Mouse (Mus musculus): ENCODE measurements around the gene Grxcr1.
A peak's percentile ranks its signal among the peaks of the same experiment; 100 is the strongest.

Gene Grxcr1

DNA sequence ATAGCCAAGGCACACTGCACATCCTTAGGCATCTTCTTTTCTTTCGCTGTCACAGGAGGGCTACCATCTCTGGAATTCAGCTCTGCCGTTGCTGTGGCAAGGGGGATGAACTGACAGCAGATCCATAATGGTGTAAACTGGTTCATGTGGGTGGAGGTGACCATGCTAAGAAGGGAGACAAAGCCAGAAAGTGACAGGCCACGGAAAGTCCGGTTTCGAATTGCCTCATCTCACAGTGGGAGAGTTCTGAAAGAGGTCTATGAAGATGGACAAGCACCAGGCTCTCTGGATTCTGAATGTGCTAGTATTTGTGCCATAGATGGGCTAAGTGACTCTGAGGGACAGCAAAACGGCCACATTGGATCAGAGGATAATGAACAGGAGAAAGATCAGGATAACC is at the start of gene Grxcr1:
Grxcr1 (plus strand) TSS at position 92 of the 400 bp plus-strand sequence.
- DNase-seq (ENCODE audit: extremely low read depth, insufficient read length, low spot score) = no peak

- no peak for DNase-seq (ENCODE audit: extremely low read depth, insufficient read length, low spot score)
Measured at GRCm38 (mm10) chr5:67981946-67982526, 49.6 kb upstream of the Grxcr1 start.

DNA sequence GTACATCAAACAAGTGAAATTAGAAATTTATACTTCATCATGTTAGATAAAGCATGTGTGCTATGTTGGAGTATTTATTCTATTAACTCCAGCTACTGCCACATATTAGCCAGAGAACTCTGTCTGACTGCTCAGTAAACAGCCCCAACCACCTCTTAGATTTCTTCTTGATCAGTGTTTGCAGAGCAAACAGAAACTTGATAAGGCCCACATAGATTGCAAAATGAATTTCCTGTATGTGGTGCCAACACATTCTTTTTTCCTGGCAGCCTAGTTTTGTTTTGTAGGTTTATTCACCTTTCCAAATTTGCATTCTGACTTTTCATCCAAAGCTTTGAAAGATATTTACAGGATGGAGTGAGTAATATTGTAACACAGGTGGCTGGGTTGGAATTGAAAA is 41.2 kb upstream of the Grxcr1 start:
- no peak for DNase-seq (ENCODE audit: extremely low read depth, insufficient read length, low spot score)

DNA sequence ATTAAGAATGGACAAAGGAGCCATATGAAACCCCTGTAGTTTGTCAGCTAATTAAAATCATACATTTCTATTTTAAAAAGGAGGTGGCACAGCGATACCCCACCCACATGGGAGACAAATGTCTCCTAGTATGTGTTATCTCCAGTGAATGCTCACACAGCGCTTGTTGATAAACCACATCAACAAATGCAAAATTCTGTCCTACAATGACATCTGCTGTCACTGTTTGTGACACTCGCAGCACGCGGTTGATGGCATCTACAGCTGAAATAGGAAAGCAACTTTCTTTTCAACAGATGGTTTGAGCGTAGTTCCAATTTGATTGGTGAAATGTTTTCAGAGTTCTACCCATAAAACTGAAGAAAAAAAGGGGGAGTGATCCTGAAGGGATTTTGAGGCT is 29.0 kb upstream of the Grxcr1 start:
- no peak for DNase-seq (ENCODE audit: extremely low read depth, insufficient read length, low spot score)

DNA sequence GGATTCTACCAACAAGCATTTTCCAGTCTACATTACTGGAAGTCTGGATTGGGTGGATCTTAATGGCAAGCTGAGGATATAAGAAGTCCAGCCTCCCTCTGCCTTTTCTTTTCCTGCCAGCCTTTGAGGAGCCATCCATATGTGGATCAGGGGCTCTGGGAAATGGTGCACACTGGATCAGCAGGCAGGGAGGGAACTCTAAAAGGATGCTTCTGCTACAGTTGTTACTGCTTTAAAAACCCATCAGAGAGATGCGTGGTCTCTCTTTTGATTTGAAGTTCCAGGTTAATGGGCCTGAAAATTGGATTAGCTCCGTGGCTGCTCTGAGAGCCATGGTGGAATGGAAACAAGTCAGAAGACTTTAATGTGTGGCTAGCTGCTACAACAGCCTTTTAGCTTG is 27.7 kb upstream of the Grxcr1 start:
- DNase-seq (ENCODE audit: extremely low read depth, insufficient read length, low spot score) = no peak

DNA sequence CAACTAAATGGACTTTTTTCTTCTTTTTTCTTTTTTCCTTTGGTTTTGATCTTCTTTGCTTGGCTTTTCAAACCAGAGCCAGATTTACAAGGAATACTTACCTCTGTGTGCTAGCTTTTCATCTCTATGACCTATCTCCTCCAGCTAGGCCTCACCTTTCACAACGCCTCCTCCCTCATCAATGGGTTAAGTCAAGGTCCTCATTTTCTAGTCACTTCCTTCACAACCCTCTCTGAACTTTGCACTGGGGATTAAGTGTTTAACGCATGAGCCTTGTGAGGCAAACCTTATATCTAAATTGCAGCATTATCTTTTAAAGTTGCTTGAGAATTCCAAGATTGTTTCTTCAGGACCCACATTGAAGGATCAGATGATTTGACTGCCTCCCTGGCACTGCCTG is 27.2 kb upstream of the Grxcr1 start:
- DNase-seq (ENCODE audit: extremely low read depth, insufficient read length, low spot score) = no peak

- no peak for DNase-seq (ENCODE audit: extremely low read depth, insufficient read length, low spot score)
Measured at GRCm38 (mm10) chr5:68007074-68007473, 24.6 kb upstream of the Grxcr1 start.

GRCm38 (mm10) chr5:68011569-68011968 is 20.1 kb upstream of the Grxcr1 start:
- DNase-seq (ENCODE audit: extremely low read depth, insufficient read length, low spot score) = no peak

DNA sequence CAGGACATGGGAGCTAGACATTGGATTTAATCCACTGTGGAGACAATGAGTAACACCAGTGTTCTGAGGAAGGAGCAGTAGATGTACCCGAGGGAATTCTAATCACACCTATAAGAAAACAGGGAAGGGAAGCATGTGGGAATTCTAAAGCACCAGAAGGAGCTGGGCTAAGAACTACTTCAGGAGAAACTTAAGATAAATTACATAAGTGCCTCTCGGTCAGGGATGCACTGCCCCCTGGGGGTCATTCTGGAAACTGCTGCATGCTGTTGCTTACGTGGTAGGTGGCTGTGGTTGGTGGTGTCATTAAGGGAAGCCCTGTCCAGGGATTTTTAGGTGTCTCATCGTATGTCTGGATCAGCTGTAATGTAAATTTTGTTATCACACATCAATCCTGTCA is 19.0 kb upstream of the Grxcr1 start:
- peak; percentile 3 for DNase-seq (ENCODE audit: extremely low read depth, insufficient read length, low spot score)

DNA sequence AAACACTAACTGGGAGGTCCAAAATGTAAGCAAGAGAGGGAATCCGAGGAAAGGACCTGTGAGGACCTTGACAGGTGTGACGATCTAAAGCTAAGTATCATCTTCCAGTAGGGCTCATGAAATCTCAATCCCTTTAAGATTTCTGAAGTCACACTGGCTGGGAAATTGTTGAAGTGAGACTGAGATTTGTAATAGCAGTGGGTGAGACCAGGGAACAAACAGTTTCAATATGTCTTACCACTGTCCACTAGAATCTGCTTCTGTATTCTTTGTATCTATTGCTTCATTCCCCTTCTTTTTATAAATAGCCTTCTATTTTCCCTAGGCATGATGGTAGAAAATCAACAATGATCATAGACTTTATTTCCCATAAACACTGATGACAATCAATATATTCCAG is 10.8 kb upstream of the Grxcr1 start:
- DNase-seq (ENCODE audit: extremely low read depth, insufficient read length, low spot score) = no peak

GRCm38 (mm10) chr5:68026658-68027422 is 4.8 kb upstream of the Grxcr1 start:
- DNase-seq (ENCODE audit: extremely low read depth, insufficient read length, low spot score) = no peak

GRCm38 (mm10) chr5:68027474-68027873 is 4.2 kb upstream of the Grxcr1 start:
- DNase-seq (ENCODE audit: extremely low read depth, insufficient read length, low spot score) = no peak

- DNase-seq (ENCODE audit: extremely low read depth, insufficient read length, low spot score) = no peak
Measured at GRCm38 (mm10) chr5:68033345-68033744, 1.7 kb downstream of the Grxcr1 start.

DNA sequence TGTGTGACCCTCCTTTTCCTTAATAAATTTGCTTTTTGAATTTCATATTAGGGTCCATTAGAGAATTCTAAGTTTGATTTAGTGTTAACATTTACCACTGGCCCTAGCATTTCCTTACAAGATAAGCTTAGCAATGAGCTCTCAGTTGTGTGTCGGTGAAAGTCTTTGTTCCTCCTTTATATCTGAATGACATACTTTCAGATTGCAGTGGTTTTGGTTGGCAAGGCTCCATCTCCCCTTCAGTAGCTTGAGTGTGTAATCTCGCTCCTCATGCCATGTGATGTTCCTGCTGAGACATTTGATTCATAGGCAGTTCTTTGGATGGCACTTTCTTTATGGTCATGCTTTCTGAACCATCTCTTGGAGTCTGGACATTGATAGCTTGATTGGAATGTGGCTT is 7.4 kb downstream of the Grxcr1 start:
- no peak for DNase-seq (ENCODE audit: extremely low read depth, insufficient read length, low spot score)

DNA sequence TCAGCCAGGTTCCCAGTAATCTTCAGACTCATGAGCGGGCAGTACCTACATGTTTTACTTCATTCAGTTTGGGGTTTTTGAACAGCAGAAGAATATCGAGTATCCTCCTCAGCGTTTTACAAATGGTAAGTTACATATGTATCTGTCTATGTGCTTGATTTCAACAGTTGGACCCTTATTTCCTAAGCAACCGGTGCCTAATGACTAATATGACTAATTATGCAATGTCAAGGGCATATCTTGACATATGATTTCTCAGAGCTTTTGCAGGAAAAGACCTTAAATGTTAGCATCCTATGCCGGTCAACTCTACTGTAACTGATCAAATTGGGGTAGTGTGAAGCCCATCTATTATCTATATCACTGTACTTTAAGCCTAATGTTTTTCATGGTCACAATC is 11.7 kb downstream of the Grxcr1 start:
- no peak for DNase-seq (ENCODE audit: extremely low read depth, insufficient read length, low spot score)

- DNase-seq (ENCODE audit: extremely low read depth, insufficient read length, low spot score) = no peak
Measured at GRCm38 (mm10) chr5:68048783-68049182, 17.1 kb downstream of the Grxcr1 start.

- DNase-seq (ENCODE audit: extremely low read depth, insufficient read length, low spot score) = no peak
Measured at GRCm38 (mm10) chr5:68049536-68049935, 17.9 kb downstream of the Grxcr1 start.

GRCm38 (mm10) chr5:68051101-68051500 is 19.5 kb downstream of the Grxcr1 start:
- DNase-seq (ENCODE audit: extremely low read depth, insufficient read length, low spot score) = no peak

DNA sequence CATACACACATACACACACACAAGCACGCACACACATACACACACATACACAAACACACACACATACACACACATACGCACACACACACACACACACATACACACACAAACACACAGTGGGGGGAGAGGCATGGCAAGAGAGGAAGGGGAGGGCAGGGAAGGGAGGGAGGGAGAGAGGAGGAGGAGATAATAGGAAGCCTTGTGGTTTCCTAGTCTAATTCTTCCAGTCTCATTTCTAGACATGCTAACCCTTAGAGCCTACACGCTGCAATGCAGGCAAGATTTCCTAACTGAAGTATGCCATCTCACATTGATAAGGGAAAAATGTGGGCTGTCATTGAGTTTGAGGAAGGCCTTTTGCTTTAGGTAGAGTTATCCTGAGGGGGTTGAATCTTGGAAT is 25.9 kb downstream of the Grxcr1 start:
- DNase-seq (ENCODE audit: extremely low read depth, insufficient read length, low spot score) = no peak

DNA sequence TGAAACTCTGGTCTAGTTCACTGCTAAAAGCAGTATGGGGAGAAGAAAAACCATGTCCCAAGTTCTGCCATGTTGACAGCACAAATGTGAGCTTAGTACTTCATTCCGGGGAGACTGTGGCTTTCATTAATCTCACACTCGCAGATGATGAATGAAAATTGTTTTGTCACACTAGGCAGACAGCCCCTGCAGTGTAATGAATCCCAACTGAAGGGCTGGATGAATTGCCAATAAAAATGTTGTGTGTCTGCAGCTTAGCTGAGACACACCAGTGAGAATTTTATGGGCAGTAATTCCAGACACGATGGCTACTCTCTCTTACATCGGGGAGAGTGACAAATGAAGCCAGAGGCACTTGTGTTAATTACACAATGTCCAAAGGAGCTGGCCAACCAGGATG is 37.1 kb downstream of the Grxcr1 start:
- DNase-seq (ENCODE audit: extremely low read depth, insufficient read length, low spot score) = no peak

DNA sequence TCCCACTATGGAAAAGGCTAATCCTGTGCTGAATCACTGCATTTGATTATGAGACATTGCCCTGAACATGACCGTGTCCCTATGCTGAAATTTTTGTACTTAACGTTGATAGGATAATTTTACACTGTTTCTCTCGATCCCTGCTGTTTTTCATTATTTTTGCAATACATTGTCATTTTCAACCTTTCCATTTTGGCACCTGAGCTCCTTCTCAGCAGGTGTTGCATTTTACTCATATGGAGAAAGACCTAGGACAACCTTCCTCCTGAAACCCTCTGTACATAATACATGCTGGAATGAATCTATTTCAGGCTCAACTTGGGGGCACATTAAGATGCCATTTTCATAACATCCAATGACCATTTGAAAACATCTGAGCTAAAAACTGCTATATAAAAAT is 38.7 kb downstream of the Grxcr1 start:
- no peak for DNase-seq (ENCODE audit: extremely low read depth, insufficient read length, low spot score)

DNA sequence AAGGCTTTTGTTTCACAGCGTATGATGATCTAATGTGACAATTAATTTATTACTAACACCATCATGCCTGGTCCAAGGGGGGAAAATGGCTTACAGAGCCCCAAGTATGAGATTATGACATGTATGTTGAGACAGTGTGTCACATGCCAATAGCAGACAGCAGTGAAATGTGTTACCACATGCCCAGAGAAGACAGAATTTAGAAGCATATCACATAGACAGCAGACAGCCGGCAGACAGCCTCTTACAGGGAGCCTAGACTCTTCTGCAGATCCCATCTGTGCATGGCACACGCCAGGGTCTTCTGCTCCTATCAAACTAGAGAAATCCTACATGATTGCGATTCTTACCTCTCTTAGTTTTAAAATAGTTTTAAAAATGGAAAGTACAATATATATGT is 40.2 kb downstream of the Grxcr1 start:
- DNase-seq (ENCODE audit: extremely low read depth, insufficient read length, low spot score) = no peak

Measured in 3134 (cell line).